Mouse (Mus musculus): ENCODE results near the gene Eef1akmt3. TPM values are rescaled to one million over a fixed set of nuclear protein-coding genes. Genes with fewer than 3 reads are reported as not detected.
"Not testable (repeated sequence)": the region's sequence is repeated elsewhere in the genome, so short reads cannot be mapped to it uniquely, and the experiment has no call there.

Gene Eef1akmt3
- total RNA-seq, 2 experiments from 2014 or later = 0.11 TPM; not detected in 1

DNA sequence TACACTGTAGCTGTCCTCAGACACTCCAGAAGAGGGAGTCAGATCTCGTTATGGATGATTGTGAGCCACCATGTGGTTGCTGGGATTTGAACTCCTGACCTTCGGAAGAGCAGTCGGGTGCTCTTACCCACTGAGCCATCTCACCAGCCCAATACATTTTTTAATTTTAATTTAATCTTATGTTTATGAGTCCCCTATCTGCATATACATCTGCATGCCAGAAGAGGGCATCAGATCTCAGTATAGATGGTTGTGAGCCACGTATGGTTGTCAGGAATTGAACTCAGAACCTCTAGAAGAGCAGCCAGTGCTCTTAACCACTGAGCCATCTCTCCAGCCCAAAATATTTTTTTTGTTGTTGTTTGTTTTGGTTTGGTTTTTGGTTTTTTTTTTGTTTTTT lies 31.0 kb upstream of the Eef1akmt3 start:
- intact Hi-C loops (cut with DNase I); DNase-seq (ENCODE audit: low spot score): not testable (repeated sequence)

GRCm38 (mm10) chr10:127071203-127071602 lies 29.9 kb upstream of the Eef1akmt3 start:
- no peak for DNase-seq (ENCODE audit: low spot score)
- intact Hi-C loops (cut with DNase I) = no loop called here

DNA sequence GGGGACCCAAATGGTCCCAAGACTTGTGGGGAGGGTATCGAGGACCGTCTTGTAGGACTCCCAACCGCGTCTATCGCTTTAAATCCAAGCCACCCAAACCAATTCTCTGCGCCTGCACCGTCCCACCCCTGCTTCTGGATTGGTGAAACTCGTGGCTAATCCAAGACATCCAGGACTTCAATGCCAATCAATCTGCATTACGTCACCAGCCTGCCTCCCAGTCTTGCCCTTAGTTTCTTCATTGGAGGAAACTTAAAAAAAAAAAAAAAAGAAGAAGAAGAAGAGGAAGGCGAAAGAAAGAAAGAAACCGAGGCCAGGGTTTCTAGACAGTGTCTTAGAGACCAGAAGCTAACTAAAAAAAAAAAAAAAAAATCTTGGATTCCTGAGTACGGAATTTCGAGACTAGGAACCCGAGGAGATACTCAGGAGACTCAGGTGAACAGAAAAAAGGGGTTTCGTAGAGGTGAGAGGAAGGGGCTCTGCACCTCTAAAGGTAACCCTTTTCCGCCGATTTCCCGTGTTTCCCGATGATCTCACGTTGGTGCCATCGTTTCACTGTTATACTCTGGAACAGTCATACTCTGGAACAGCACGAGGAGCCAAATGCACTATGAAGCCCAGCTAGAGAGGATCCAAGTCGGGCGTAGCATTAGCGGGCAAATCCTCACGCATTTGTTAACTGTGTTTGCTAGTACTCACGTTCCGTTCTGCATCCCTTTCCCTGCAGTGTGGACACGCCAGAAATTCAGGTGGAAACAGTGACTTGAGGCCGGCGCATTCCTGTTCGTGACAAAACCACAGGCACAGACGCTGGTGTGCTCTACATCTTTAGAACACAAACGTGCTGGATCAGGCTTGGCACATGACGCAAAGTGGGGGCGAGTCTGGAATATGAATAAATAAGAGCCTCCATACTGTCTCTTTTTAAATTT lies 29.1 kb upstream of the Eef1akmt3 start, which contains the start of gene Tspan31:
Tspan31 (minus strand) TSS at position 75 of the 932 bp plus-strand sequence.
- intact Hi-C loops (cut with DNase I) = no loop called here

GRCm38 (mm10) chr10:127069281-127070189 lies 28.2 kb upstream of the Eef1akmt3 start:
- DNase-seq (ENCODE audit: low spot score) = no peak
- intact Hi-C loops (cut with DNase I) = no loop called here

More for the DNA sequence above, 29.1 kb upstream of the Eef1akmt3 start, which contains the start of gene Tspan31:
- peak; percentile 88 for DNase-seq (ENCODE audit: low spot score)

- no peak for DNase-seq (ENCODE audit: low spot score)
- intact Hi-C loops (cut with DNase I) = no loop called here
Measured at GRCm38 (mm10) chr10:127068360-127069038, 27.2 kb upstream of the Eef1akmt3 start.

- intact Hi-C loops (cut with DNase I) = no loop called here
- DNase-seq (ENCODE audit: low spot score) = no peak
Measured at GRCm38 (mm10) chr10:127066519-127067018, 25.3 kb upstream of the Eef1akmt3 start.

GRCm38 (mm10) chr10:127065981-127066380 lies 24.7 kb upstream of the Eef1akmt3 start:
- intact Hi-C loops (cut with DNase I) = no loop called here
- DNase-seq (ENCODE audit: low spot score) = no peak

DNA sequence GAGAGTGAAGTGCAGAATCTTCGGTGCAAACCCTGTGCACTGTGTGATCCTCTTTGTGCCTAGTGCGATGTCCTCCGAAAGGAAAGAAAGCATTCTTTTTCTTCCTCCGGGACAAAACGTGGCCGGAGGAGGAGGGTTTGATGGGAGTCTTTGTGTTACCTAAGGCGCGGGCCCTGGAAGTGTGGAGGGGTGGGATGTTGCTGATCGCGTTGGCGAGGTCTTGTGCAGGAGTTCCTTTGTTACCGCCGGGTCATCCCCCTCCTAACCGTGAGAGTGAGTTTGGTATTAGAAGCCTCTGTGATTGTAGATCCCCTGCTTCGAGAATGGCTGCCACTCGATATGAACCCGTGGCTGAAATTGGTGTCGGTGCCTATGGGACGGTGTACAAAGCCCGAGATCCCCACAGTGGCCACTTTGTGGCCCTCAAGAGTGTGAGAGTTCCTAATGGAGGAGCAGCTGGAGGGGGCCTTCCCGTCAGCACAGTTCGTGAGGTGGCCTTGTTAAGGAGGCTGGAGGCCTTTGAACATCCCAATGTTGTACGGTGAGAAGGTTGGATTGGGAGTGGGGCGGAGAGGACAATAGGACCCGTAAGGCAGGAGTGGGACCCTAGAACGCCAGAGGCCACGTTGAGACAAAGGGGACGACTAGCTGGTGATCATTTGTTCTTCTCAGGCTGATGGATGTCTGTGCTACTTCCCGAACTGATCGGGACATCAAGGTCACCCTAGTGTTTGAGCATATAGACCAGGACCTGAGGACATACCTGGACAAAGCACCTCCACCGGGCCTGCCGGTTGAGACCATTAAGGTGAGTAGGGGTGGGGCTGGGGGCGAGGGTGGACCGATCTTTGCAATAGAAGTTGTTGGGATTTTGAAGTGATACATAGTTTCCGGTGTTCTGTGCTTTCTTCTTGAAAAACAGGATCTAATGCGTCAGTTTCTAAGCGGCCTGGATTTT lies 22.9 kb upstream of the Eef1akmt3 start:
- no peak for DNase-seq (ENCODE audit: low spot score)
- intact Hi-C loops (cut with DNase I) = no loop called here

DNA sequence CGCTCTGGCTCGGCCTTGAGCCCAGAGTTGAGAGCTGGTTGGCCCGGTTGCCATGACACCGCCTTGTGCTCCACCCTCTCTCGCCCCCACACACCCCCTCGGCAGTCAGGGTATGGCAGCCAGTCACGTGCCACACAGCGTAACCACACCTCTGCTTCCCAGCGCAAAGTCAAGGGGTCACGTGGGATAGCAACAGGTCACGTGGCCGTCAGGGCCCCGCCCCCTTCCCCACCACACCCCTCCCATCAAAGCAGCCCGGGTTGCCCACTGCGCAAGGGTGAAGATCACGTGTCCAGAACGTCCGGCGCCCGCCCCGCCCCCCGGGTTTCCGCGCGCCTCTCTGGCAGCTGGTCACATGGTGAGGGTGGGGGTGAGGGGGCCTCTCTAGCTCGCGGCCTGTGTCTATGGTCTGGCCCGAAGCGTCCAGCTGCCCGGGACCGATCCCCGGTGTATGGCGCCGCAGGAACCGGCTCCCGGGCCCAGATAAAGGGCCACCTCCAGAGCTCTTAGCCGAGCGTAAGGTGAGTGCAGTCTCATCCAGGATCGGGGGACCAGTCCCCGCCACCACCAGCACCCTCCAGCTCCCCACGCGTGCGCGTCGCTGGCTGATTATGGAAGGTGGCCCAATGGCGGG lies 22.0 kb upstream of the Eef1akmt3 start, which contains the start of gene Cdk4:
Cdk4 (plus strand) TSS at position 296 of the 634 bp plus-strand sequence.
- peak; percentile 96 for DNase-seq (ENCODE audit: low spot score)
- intact Hi-C loops (cut with DNase I) = no loop called here

GRCm38 (mm10) chr10:127062503-127062902 lies 21.2 kb upstream of the Eef1akmt3 start:
- intact Hi-C loops (cut with DNase I) = no loop called here

GRCm38 (mm10) chr10:127062101-127062500 lies 20.8 kb upstream of the Eef1akmt3 start:
- intact Hi-C loops (cut with DNase I); DNase-seq (ENCODE audit: low spot score): not testable (repeated sequence)

More at GRCm38 (mm10) chr10:127062503-127062902, 21.2 kb upstream of the Eef1akmt3 start:
- DNase-seq (ENCODE audit: low spot score) = no peak

GRCm38 (mm10) chr10:127061513-127061912 lies 20.2 kb upstream of the Eef1akmt3 start:
- intact Hi-C loops (cut with DNase I) = no loop called here
- no peak for DNase-seq (ENCODE audit: low spot score)

DNA sequence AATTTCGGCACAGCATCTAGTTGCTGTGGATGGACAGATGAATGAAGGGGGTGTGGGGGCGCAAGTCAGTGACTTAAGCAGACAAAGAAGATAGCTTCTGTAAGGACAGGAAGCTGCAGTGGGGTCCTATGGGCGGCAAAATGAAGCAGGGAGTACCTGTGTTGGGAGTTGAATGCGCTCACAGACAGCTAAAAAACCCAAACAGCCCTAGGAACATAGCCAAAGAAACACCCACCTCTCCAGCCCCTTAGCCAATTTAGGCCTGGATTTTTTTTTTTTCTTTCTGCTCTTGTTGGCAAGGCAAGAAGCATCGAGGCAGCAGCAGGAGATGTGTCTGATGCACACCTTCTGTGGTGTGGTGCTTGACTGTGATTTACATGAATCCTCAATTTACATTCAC lies 19.8 kb upstream of the Eef1akmt3 start:
- intact Hi-C loops (cut with DNase I) = no loop called here
- DNase-seq (ENCODE audit: low spot score) = no peak

- intact Hi-C loops (cut with DNase I) = no loop called here
- no peak for DNase-seq (ENCODE audit: low spot score)
Measured at GRCm38 (mm10) chr10:127059968-127060916, 18.9 kb upstream of the Eef1akmt3 start, which contains the start of gene March9. March9 (minus strand) TSS chr10:127060184.

- no peak for DNase-seq (ENCODE audit: low spot score)
- intact Hi-C loops (cut with DNase I) = no loop called here
Measured at GRCm38 (mm10) chr10:127059174-127059967, 18.1 kb upstream of the Eef1akmt3 start.

DNA sequence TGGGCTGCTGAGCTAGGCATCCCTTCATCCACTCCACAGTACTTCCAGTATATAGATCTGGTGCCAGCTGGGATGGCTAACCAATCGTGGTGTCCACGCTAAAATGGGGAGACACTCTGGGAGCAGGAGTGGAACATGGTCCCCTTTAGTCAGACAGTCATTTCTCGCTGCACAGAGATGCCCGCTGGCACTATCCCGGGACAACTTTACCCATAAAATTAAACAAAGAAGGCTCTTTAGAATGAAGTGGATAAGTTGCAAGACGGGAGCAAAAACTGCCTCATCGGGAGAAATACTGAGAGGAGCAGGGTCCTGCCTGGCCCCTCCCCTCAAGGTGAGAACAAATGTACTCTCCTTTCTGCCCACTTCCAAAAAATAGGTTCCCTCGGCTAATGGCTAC lies 17.4 kb upstream of the Eef1akmt3 start:
- intact Hi-C loops (cut with DNase I) = no loop called here
- DNase-seq (ENCODE audit: low spot score) = no peak

All from heart, postnatal 25 days (tissue).